Mouse (Mus musculus) neural tube, embryonic 11.5 days (tissue): Measurements from ENCODE around the gene Nfkbid. TPM values are rescaled to one million over a fixed set of nuclear protein-coding genes. Genes with fewer than 3 reads are reported as not detected.

ENCODE experiments used
- ATAC-seq: fragments of 200-750 bp; cut with Nextera tagmentation; 2 replicates; pipeline ENCODE4 v1.8.0; 2017; ENCODE audit warnings: moderate number of reproducible peaks, mild to moderate bottlenecking, moderate TSS enrichment, moderate library complexity; ENCODE audit not compliant: insufficient read depth, low FRiP score, low TSS enrichment
- DNase-seq: peaks from one replicate; pipeline ENCODE4 v3.0.0-alpha.2; 2015; ENCODE audit warnings: low spot score
- H3K27ac ChIP-seq: fragments of 300-500 bp; sonication (generic); 2 replicates; pipeline ENCODE4 v1.5.1; 2014; ENCODE audit warnings: low read depth, mild to moderate bottlenecking, low read length
- H3K27me3 ChIP-seq: fragments of 300-500 bp; sonication (generic); 2 replicates; pipeline ENCODE4 v1.6.1; 2014; ENCODE audit warnings: mild to moderate bottlenecking, low read length, mixed read lengths; ENCODE audit not compliant: control insufficient read depth, insufficient read depth
- H3K36me3 ChIP-seq: fragments of 300-500 bp; sonication (generic); 2 replicates; pipeline ENCODE4 v1.6.1; 2014; ENCODE audit warnings: mild to moderate bottlenecking, low read length, moderate library complexity, mixed read lengths; ENCODE audit not compliant: control insufficient read depth, insufficient read depth
- H3K4me1 ChIP-seq: fragments of 300-500 bp; sonication (generic); 2 replicates; pipeline ENCODE4 v1.6.1; 2014; ENCODE audit warnings: low read length, mixed read lengths; ENCODE audit not compliant: control insufficient read depth, insufficient read depth
- H3K4me2 ChIP-seq: fragments of 300-500 bp; sonication (generic); 2 replicates; pipeline ENCODE4 v1.6.1; 2014; ENCODE audit warnings: low read depth, mild to moderate bottlenecking, moderate library complexity
- H3K4me3 ChIP-seq: fragments of 300-500 bp; sonication (generic); 2 replicates; pipeline ENCODE4 v1.5.1; 2014; ENCODE audit warnings: low read depth, low read length
- H3K9ac ChIP-seq: fragments of 300-500 bp; sonication (generic); 2 replicates; pipeline ENCODE4 v1.6.1; 2014; ENCODE audit warnings: mild to moderate bottlenecking, low read length
- H3K9me3 ChIP-seq: fragments of 300-500 bp; sonication (generic); 2 replicates; pipeline ENCODE4 v1.6.1; 2016; ENCODE audit warnings: low read length; ENCODE audit not compliant: control insufficient read depth
- WGBS: fragments of 180-500 bp; shearing (Covaris S2); extraction: QIAGEN DNeasy Blood & Tissue Kit; methylation state at CpG from one replicate; pipeline ENCODE4 v1.1.7; 2014; 5-methylcytosine and 5-hydroxymethylcytosine counted together
- polyA plus RNA-seq: library from polyadenylated mRNA; unstranded; fragments of >200 nt; fragmentation: Nextera tagmentation; extraction: Ambion mirVana; gene quantifications from 2 replicates; pipeline ENCODE4 v1.2.1, GENCODE M21; 2014

Gene Nfkbid
- polyA plus RNA-seq, 1 experiment from 2014 or later: 0.84 TPM

DNA sequence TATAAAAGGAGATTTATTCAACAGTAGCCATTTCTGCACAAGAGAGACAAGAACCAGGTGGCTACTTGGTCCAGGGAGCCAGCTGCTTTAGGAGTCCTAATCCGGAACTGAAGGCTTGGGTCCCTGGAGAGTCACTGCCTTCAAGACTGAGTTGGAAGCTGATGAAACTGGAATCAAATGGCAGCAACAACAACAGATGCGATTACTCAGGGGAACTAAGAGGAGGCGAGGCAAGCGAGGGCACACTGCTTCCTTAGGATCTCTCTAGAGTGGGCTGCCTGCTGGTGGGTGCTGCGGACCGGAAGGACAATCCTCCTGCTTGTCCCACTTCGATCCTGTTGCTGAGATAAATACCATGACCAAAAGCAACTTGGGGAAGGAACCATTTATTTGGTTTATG is 21.9 kb upstream of the Nfkbid start:
- Histone ChIP-seq H3K4me1 (peaks cover 4% of the 10 kb centered on the region; the same call in 1 of the 2 replicates), H3K27me3 (no peaks in the 10 kb centered on the region), H3K9ac (no peak overlapping the region), H3K4me2 (no peak overlapping the region), H3K9me3 (no peaks in the 10 kb centered on the region), H3K36me3 (no peaks in the 10 kb centered on the region), H3K27ac (no peak overlapping the region), H3K4me3 (no peak overlapping the region)
- WGBS: 48% methylated on average over 7 of the region's 7 CpGs
- DNase-seq: no peak
- ATAC-seq: no peak

- ATAC-seq: no peak
- WGBS: 76% methylated on average over 4 of the region's 4 CpGs
- no peak overlapping the region for H3K4me3 ChIP-seq
Measured at GRCm38 (mm10) chr7:30402343-30402742, 19.2 kb upstream of the Nfkbid start.

GRCm38 (mm10) chr7:30408639-30409038 is 12.9 kb upstream of the Nfkbid start:
- no peak for ATAC-seq
- Histone ChIP-seq H3K4me2 (no peak overlapping the region), H3K36me3 (no peaks in the 10 kb centered on the region), H3K9me3 (no peaks in the 10 kb centered on the region), H3K4me1 (no peaks in the 10 kb centered on the region), H3K27ac (no peak overlapping the region), H3K4me3 (no peak overlapping the region), H3K9ac (no peak overlapping the region), H3K27me3 (no peaks in the 10 kb centered on the region)
- WGBS: 79% methylated on average over 3 of the region's 3 CpGs
- no peak for DNase-seq

More at GRCm38 (mm10) chr7:30402343-30402742, 19.2 kb upstream of the Nfkbid start:
- Histone ChIP-seq H3K27ac (no peak overlapping the region), H3K4me1 (peaks cover 4% of the 10 kb centered on the region; the same call in 1 of the 2 replicates), H3K27me3 (no peaks in the 10 kb centered on the region), H3K9me3 (no peaks in the 10 kb centered on the region), H3K36me3 (no peaks in the 10 kb centered on the region), H3K4me2 (no peak overlapping the region), H3K9ac (no peak overlapping the region)
- DNase-seq: no peak

GRCm38 (mm10) chr7:30409789-30410188 is 11.7 kb upstream of the Nfkbid start:
- no peaks in the 10 kb centered on the region for H3K4me1 ChIP-seq
- H3K9me3 ChIP-seq: no peaks in the 10 kb centered on the region
- no peak overlapping the region for H3K27ac ChIP-seq
- no peak overlapping the region for H3K9ac ChIP-seq
- no peaks in the 10 kb centered on the region for H3K27me3 ChIP-seq
- H3K36me3 ChIP-seq: no peaks in the 10 kb centered on the region
- H3K4me3 ChIP-seq: no peak overlapping the region
- ATAC-seq (no peak), DNase-seq (no peak)
- H3K4me2 ChIP-seq: no peak overlapping the region
- 40% methylated on average over 2 of the region's 2 CpGs for WGBS

GRCm38 (mm10) chr7:30411023-30411422 is 10.5 kb upstream of the Nfkbid start:
- DNase-seq (no peak), ATAC-seq (no peak)
- no peak overlapping the region for H3K27ac ChIP-seq
- H3K4me2 ChIP-seq: no peak overlapping the region
- no peak overlapping the region for H3K4me3 ChIP-seq
- H3K9me3 ChIP-seq: no peaks in the 10 kb centered on the region
- H3K9ac ChIP-seq: no peak overlapping the region
- 74% methylated on average over 3 of the region's 3 CpGs for WGBS
- no peaks in the 10 kb centered on the region for H3K36me3 ChIP-seq
- H3K4me1 ChIP-seq: no peaks in the 10 kb centered on the region
- no peaks in the 10 kb centered on the region for H3K27me3 ChIP-seq

DNA sequence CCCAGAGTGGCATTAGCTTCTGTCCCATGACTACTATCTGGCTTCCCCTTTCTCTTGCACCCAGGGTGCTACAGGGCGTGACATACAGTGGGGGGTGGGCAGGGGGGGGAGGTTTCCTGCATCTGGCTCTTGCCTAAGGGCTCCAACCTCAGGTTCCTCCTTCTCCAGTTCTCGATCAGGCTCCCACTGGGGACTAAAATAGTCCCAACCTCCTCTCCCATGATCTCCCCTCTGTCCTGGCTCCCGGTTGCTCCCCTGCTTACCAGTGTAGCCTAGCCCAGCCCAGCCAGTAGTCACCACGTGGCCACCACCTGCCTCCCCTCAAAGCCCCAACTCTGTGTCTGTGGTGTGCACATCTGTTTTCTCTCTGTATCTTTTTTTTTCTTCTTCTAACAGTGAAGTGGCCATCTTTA is 8.8 kb upstream of the Nfkbid start:
- Histone ChIP-seq H3K4me1 (no peaks in the 10 kb centered on the region), H3K4me3 (no peak overlapping the region), H3K4me2 (no peak overlapping the region), H3K36me3 (no peaks in the 10 kb centered on the region), H3K9me3 (no peaks in the 10 kb centered on the region), H3K9ac (no peak overlapping the region), H3K27ac (no peak overlapping the region), H3K27me3 (no peaks in the 10 kb centered on the region)
- no peak for DNase-seq
- ATAC-seq: no peak
- WGBS: 65% methylated on average over 4 of the region's 4 CpGs

- no peak for DNase-seq
Measured at GRCm38 (mm10) chr7:30413596-30413995, 7.9 kb upstream of the Nfkbid start, which contains the start of gene Tyrobp. Gene Tyrobp (plus strand): TSS chr7:30413760.

DNA sequence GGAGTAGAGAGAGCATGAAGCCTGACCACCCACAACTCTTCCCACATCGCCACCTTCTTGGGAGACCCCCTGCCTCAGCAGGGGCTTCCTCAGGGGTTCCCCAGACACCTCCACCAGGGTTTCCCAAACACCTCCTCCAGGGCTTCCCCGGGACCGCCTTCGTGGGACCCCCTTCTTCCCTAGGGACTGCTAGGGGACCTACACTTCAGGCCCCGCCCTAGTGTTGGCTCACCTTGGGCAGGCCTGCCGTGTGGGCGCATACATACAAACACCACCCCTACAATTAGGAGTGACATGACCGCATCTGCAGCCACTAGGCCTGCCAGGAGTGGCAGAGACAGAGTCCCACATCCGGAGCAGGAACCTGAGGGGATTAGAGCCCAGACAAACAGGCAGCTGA is 3.7 kb upstream of the Nfkbid start:
- ATAC-seq: no peak
- no peak for DNase-seq
- Histone ChIP-seq H3K4me2 (no peak overlapping the region), H3K27ac (no peak overlapping the region), H3K9ac (no peak overlapping the region), H3K9me3 (no peaks in the 10 kb centered on the region), H3K4me1 (peaks cover 7% of the 10 kb centered on the region; the same call in 1 of the 2 replicates), H3K36me3 (no peaks in the 10 kb centered on the region), H3K27me3 (peaks cover 4% of the 10 kb centered on the region; the same call in 1 of the 2 replicates), H3K4me3 (no peak overlapping the region)
- WGBS: 75% methylated on average over 9 of the region's 9 CpGs

More at GRCm38 (mm10) chr7:30413596-30413995, 7.9 kb upstream of the Nfkbid start, which contains the start of gene Tyrobp:
- WGBS: 71% methylated on average over 5 of the region's 5 CpGs
- no peak within 1 kb of the TSS for H3K27ac ChIP-seq
- no peak within 1 kb of the TSS for H3K4me2 ChIP-seq
- H3K4me3 ChIP-seq: no peak within 1 kb of the TSS
- H3K4me1 ChIP-seq: no peaks in the 10 kb centered on the region
- no peaks in the 10 kb centered on the region for H3K36me3 ChIP-seq
- no peaks in the 10 kb centered on the region for H3K27me3 ChIP-seq
- no peak within 1 kb of the TSS for H3K9ac ChIP-seq
- no peaks in the 10 kb centered on the region for H3K9me3 ChIP-seq
- no peak for ATAC-seq

DNA sequence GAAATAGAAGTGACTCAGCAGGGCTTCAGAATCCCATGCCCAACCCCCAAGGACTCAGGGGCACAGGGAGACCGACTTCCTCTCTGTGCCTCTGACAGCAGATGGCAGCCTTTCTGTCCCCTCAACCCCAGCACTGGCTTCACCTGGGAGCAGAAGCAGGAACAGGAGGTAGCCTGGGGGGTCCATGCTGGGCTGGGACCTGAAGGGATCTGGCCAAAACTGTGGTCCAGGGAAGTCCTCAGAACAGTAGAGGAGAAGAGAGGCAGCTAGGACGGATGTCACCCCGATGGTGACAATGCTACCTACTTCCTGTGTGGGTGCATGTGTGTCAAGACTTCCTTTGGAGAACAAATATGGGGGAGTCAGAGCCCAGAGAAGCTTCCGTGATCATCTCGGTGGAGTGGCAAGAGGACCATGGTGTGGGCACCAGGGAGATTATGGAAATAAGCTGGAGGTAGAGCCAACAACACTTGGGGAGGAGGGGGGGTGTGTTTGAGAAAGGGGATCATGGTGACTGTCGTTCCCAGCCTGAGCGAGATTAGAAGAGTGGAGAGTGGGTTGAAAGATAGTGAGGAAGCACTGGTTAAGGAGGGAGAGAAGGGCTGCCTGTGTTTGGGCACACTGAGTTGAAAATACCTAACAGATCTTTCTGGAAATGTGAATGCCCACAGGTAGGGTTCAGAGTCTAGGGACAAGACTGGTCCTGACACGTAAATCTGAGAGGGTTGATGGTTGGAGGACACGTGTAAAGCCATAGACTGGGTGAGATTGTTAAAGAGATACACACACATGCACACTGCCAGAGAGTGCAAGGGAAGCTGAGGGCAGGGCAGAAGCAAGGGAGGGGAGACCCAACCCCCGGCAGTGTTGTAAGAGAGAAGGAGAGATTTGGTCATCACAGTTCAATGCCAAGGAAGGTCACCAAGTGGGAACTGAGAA is 1.7 kb upstream of the Nfkbid start, which contains the start of gene Hcst:
Gene Hcst (minus strand): TSS at position 294 of the 939 bp plus-strand sequence.
- no peak within 1 kb of the TSS for H3K27ac ChIP-seq
- peaks cover 7% of the 10 kb centered on the region; the same call in 1 of the 2 replicates for H3K4me1 ChIP-seq
- H3K27me3 ChIP-seq: peaks cover 4% of the 10 kb centered on the region; the same call in 1 of the 2 replicates
- no peaks in the 10 kb centered on the region for H3K36me3 ChIP-seq
- H3K4me2 ChIP-seq: no peak within 1 kb of the TSS
- no peak within 1 kb of the TSS for H3K9ac ChIP-seq
- no peak within 1 kb of the TSS for H3K4me3 ChIP-seq
- 78% methylated on average over 10 of the region's 10 CpGs for WGBS
- H3K9me3 ChIP-seq: no peaks in the 10 kb centered on the region
- DNase-seq: no peak
- ATAC-seq: no peak
